Mouse (Mus musculus): ENCODE data around the gene Gm17304. TPM values are rescaled to one million over a fixed set of nuclear protein-coding genes. Genes with fewer than 3 reads are reported as not detected.

The Gm17304 gene
- polyA plus RNA-seq (2012; rRNA removed; ENCODE audit: low replicate concordance) = not detected in 2 replicates

DNA sequence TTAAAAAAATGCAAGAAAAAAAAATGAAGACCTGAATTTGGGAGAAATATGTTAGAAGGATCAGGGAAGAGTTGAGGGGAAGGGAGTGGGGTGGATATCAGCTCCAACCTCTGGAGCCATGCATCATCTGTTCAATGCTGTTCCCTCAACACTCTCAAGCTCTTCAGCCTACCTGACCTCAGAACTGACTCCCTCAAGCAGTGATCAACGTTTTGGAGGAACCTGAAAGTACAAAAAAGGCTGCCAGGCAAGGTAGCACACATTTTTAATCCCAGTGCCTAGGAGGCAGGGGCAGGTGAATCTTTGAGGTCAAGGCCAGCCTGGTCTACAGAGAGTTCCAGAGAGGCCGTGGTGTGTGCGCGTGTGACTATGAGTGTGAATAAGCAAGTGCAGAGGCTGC is at the start of gene Gm17304:
TSS of gene Gm17304 (plus strand) at position 301 of the 400 bp plus-strand sequence.

Other genes with a start within 250 kb of the Gm17304 start
- not detected in 2 replicates for gene Barhl2, start 150.9 kb upstream of the Gm17304 start, polyA plus RNA-seq (2012; rRNA removed; ENCODE audit: low replicate concordance)
- 11.2 and 22.7 TPM in 2 replicates for gene Zfp644, start 88.2 kb downstream of the Gm17304 start, polyA plus RNA-seq (2012; rRNA removed; ENCODE audit: low replicate concordance)